Mouse (Mus musculus) T-helper 1 cell (primary cell): ENCODE data around the gene Map4k5.

Experiments
- in situ Hi-C: fragments of 300-600 bp; cut with MboI, MseI; formaldehyde crosslinking; loops from one replicate; pipeline ENCODE4 v1.15.1; 2025; ENCODE audit warnings: high pct_unique_total_duplicates

The Map4k5 gene

GRCm38 (mm10) chr12:69758221-69759185 lies 134.5 kb downstream of the Map4k5 start:
- in situ Hi-C loops, result loop anchor here (10.0 kb wide), 1 partner anchor 146 kb away; no protein-coding TSS in a partner anchor

GRCm38 (mm10) chr12:69757418-69758141 lies 135.4 kb downstream of the Map4k5 start:
- in situ Hi-C loops, result loop anchor here (10.0 kb wide), 1 partner anchor 147 kb away; no protein-coding TSS in a partner anchor

GRCm38 (mm10) chr12:69756015-69756414 lies 137.0 kb downstream of the Map4k5 start:
- in situ Hi-C loops, result loop anchor here (10.0 kb wide), 1 partner anchor 149 kb away; no protein-coding TSS in a partner anchor

GRCm38 (mm10) chr12:69753936-69754335 lies 139.1 kb downstream of the Map4k5 start:
- in situ Hi-C loops, result loop anchor here (10.0 kb wide), 1 partner anchor 151 kb away; no protein-coding TSS in a partner anchor
